Mouse (Mus musculus) bone marrow macrophage, adult 2 months (primary cell): Measurements from ENCODE around the gene Itsn1.

Experiments used
- CTCF ChIP-seq: IDR thresholded peaks from 2 replicates; pipeline ENCODE4 v1.5.1; 2012; ENCODE audit warnings: low read depth, mild to moderate bottlenecking, low read length, moderate library complexity
- POLR2A ChIP-seq: IDR thresholded peaks from 2 replicates; pipeline ENCODE4 v1.6.1; 2012; ENCODE audit warnings: mild to moderate bottlenecking, low read depth, low read length, borderline replicate concordance

DNA sequence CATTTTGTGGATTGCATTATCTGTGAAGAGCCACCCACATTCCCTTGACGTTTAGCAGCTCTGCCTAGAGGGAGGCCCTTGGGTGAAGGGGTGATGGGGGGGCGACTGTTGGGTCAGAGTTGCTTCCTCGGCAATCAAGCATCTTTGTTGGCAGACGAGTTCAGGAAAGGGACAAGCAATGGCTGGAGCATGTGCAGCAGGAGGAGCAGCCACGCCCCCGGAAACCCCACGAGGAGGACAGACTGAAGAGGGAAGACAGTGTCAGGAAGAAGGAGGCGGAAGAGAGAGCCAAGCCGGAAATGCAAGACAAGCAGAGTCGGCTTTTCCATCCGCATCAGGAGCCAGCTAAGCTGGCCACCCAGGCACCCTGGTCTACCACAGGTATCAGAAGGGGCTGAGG, 110.4 kb downstream of the Itsn1 start:
- TF ChIP-seq POLR2A: no peak
- no peak for TF ChIP-seq CTCF
